Mouse (Mus musculus) embryonic facial prominence, embryonic 10.5 days (tissue): ENCODE results near the gene Orc2. TPM values are rescaled to one million over a fixed set of nuclear protein-coding genes. Genes with fewer than 3 reads are reported as not detected.

ENCODE experiments used
- DNase-seq: peaks from one replicate; pipeline ENCODE4 v3.0.0-alpha.2; 2017; ENCODE audit warnings: low spot score
- H3K27ac ChIP-seq: fragments of 300-500 bp; sonication (generic); replicated peaks from 2 replicates; pipeline ENCODE4 v1.5.1; 2016; ENCODE audit warnings: mild to moderate bottlenecking
- H3K27me3 ChIP-seq: fragments of 300-500 bp; sonication (generic); replicated peaks from 2 replicates; pipeline ENCODE4 v1.6.1; 2016; ENCODE audit warnings: low read depth, mild to moderate bottlenecking; ENCODE audit not compliant: poor library complexity, severe bottlenecking
- H3K36me3 ChIP-seq: fragments of 300-500 bp; sonication (generic); replicated peaks from 2 replicates; pipeline ENCODE4 v1.6.1; 2016; ENCODE audit warnings: mild to moderate bottlenecking, moderate library complexity
- H3K4me1 ChIP-seq: fragments of 300-500 bp; sonication (generic); 2 replicates; pipeline ENCODE4 v1.6.1; 2016
- H3K4me3 ChIP-seq: fragments of 300-500 bp; sonication (generic); 2 replicates; pipeline ENCODE4 v1.5.1; 2016; ENCODE audit warnings: mild to moderate bottlenecking, moderate library complexity
- H3K9me3 ChIP-seq: fragments of 300-500 bp; sonication (generic); 2 replicates; pipeline ENCODE4 v1.6.1; 2016; ENCODE audit warnings: mild to moderate bottlenecking
- WGBS: fragments of 180-500 bp; shearing (Covaris S2); methylation state at CpG from one replicate; pipeline ENCODE4 v1.1.7; 2016; 5-methylcytosine and 5-hydroxymethylcytosine counted together
- polyA plus RNA-seq: library from polyadenylated mRNA; unstranded; fragments of >200 nt; fragmentation: Nextera tagmentation; extraction: Ambion mirVana; gene quantifications from 2 replicates; pipeline ENCODE4 v1.2.1, GENCODE M21; 2016

Orc2 gene
- polyA plus RNA-seq, 1 experiment from 2014 or later: 52.3 TPM

GRCm38 (mm10) chr1:58460566-58460965 lies 44.3 kb downstream of the Orc2 start:
- 94% methylated on average over 3 of the region's 3 CpGs for WGBS
- Histone ChIP-seq H3K36me3 (peaks cover 100% of the 10 kb centered on the region), H3K4me3 (no peak overlapping the region), H3K4me1 (no peaks in the 10 kb centered on the region), H3K27ac (no peak overlapping the region), H3K27me3 (no peaks in the 10 kb centered on the region), H3K9me3 (no peaks in the 10 kb centered on the region)
- DNase-seq: no peak

- no peak for DNase-seq
- Histone ChIP-seq H3K27ac (no peak overlapping the region), H3K36me3 (peaks cover 100% of the 10 kb centered on the region), H3K9me3 (no peaks in the 10 kb centered on the region), H3K4me3 (no peak overlapping the region), H3K4me1 (no peaks in the 10 kb centered on the region), H3K27me3 (no peaks in the 10 kb centered on the region)
- WGBS: 92% methylated on average over 2 of the region's 2 CpGs
Measured at GRCm38 (mm10) chr1:58458867-58459266, 46.0 kb downstream of the Orc2 start.

GRCm38 (mm10) chr1:58458175-58458574 lies 46.7 kb downstream of the Orc2 start:
- Histone ChIP-seq H3K4me3 (no peak overlapping the region), H3K4me1 (no peaks in the 10 kb centered on the region), H3K27me3 (no peaks in the 10 kb centered on the region), H3K36me3 (peaks cover 100% of the 10 kb centered on the region), H3K27ac (no peak overlapping the region), H3K9me3 (no peaks in the 10 kb centered on the region; the same call in 1 of the 2 replicates)
- WGBS: 95% methylated on average over 5 of the region's 5 CpGs
- no peak for DNase-seq

GRCm38 (mm10) chr1:58454316-58454715 lies 50.6 kb downstream of the Orc2 start:
- peaks cover 96% of the 10 kb centered on the region for H3K36me3 ChIP-seq
- no peaks in the 10 kb centered on the region for H3K27me3 ChIP-seq
- DNase-seq: no peak
- H3K27ac ChIP-seq: no peak overlapping the region
- no peaks in the 10 kb centered on the region for H3K4me1 ChIP-seq
- no peak overlapping the region for H3K4me3 ChIP-seq
- no peaks in the 10 kb centered on the region; the same call in 1 of the 2 replicates for H3K9me3 ChIP-seq
- 94% methylated on average over 6 of the region's 6 CpGs for WGBS

- Histone ChIP-seq H3K27ac (no peak overlapping the region), H3K9me3 (no peaks in the 10 kb centered on the region; the same call in 1 of the 2 replicates), H3K36me3 (peaks cover 63% of the 10 kb centered on the region), H3K4me1 (peaks cover 22% of the 10 kb centered on the region), H3K27me3 (no peaks in the 10 kb centered on the region), H3K4me3 (no peak overlapping the region)
- WGBS: 89% methylated on average over 7 of the region's 7 CpGs
- no peak for DNase-seq
Measured at GRCm38 (mm10) chr1:58448396-58448795, 56.5 kb downstream of the Orc2 start.

- Histone ChIP-seq H3K4me3 (no peak overlapping the region), H3K36me3 (peaks cover 57% of the 10 kb centered on the region), H3K9me3 (no peaks in the 10 kb centered on the region), H3K4me1 (peaks cover 22% of the 10 kb centered on the region), H3K27ac (no peak overlapping the region), H3K27me3 (no peaks in the 10 kb centered on the region)
- DNase-seq: no peak
- 95% methylated on average over 7 of the region's 7 CpGs for WGBS
Measured at GRCm38 (mm10) chr1:58447766-58448165, 57.1 kb downstream of the Orc2 start.

- Histone ChIP-seq H3K4me3 (peak overlapping the region; percentile 72), H3K9me3 (no peaks in the 10 kb centered on the region), H3K36me3 (peaks cover 55% of the 10 kb centered on the region), H3K27me3 (no peaks in the 10 kb centered on the region), H3K27ac (peak overlapping the region; percentile 91), H3K4me1 (peaks cover 22% of the 10 kb centered on the region)
- DNase-seq: no peak
- WGBS: 14% methylated on average over 11 of the region's 11 CpGs
Measured at GRCm38 (mm10) chr1:58445861-58446260, 59.0 kb downstream of the Orc2 start.

- peak within 1 kb of the TSS; percentile 72 for H3K4me3 ChIP-seq
- no peaks in the 10 kb centered on the region for H3K27me3 ChIP-seq
- H3K4me1 ChIP-seq: peaks cover 22% of the 10 kb centered on the region
- peak; percentile 88 for DNase-seq
- peak within 1 kb of the TSS; percentile 91 for H3K27ac ChIP-seq
- no peaks in the 10 kb centered on the region for H3K9me3 ChIP-seq
- WGBS: under 1% methylated on average over 33 of the region's 33 CpGs
- peaks cover 55% of the 10 kb centered on the region for H3K36me3 ChIP-seq
Measured at GRCm38 (mm10) chr1:58445143-58445722, 59.7 kb downstream of the Orc2 start, which contains the start of the genes Nif3l1 and Ppil3. Nif3l1 (plus strand) TSS chr1:58445151. Ppil3 (minus strand) TSS chr1:58445486.

- no peak for DNase-seq
Measured at GRCm38 (mm10) chr1:58444691-58445090, 60.2 kb downstream of the Orc2 start.

GRCm38 (mm10) chr1:58424551-58424950 lies 80.4 kb downstream of the Orc2 start:
- Histone ChIP-seq H3K36me3 (peaks cover 25% of the 10 kb centered on the region), H3K4me1 (peaks cover 17% of the 10 kb centered on the region), H3K4me3 (peak overlapping the region; percentile 100; the same call in 1 of the 2 replicates), H3K27ac (no peak overlapping the region), H3K9me3 (no peaks in the 10 kb centered on the region), H3K27me3 (no peaks in the 10 kb centered on the region)
- DNase-seq: no peak
- WGBS: 81% methylated on average over 3 of the region's 3 CpGs

More at GRCm38 (mm10) chr1:58444691-58445090, 60.2 kb downstream of the Orc2 start:
- Histone ChIP-seq H3K27me3 (no peaks in the 10 kb centered on the region), H3K36me3 (peaks cover 57% of the 10 kb centered on the region), H3K9me3 (no peaks in the 10 kb centered on the region), H3K27ac (peak overlapping the region; percentile 91), H3K4me1 (peaks cover 22% of the 10 kb centered on the region), H3K4me3 (peak overlapping the region; percentile 72)
- WGBS: 14% methylated on average over 10 of the region's 10 CpGs

- Histone ChIP-seq H3K27ac (peak within 1 kb of the TSS; percentile 100), H3K9me3 (no peaks in the 10 kb centered on the region), H3K4me1 (peaks cover 17% of the 10 kb centered on the region), H3K36me3 (peaks cover 34% of the 10 kb centered on the region), H3K27me3 (no peaks in the 10 kb centered on the region), H3K4me3 (peak within 1 kb of the TSS; percentile 100)
- WGBS: under 1% methylated on average over 79 of the region's 79 CpGs
- DNase-seq: peak; percentile 93
Measured at GRCm38 (mm10) chr1:58423371-58424248, 81.3 kb downstream of the Orc2 start, which contains the start of gene Clk1. Clk1 (minus strand) TSS chr1:58424066.

GRCm38 (mm10) chr1:58422879-58423278 lies 82.0 kb downstream of the Orc2 start:
- Histone ChIP-seq H3K36me3 (peaks cover 41% of the 10 kb centered on the region), H3K4me1 (peaks cover 17% of the 10 kb centered on the region), H3K27me3 (no peaks in the 10 kb centered on the region), H3K9me3 (no peaks in the 10 kb centered on the region), H3K4me3 (peak overlapping the region; percentile 100), H3K27ac (peak overlapping the region; percentile 100)
- WGBS: 15% methylated on average over 13 of the region's 13 CpGs
- DNase-seq: peak; percentile 40
